Mouse (Mus musculus) intestine, embryonic 16.5 days (tissue): ENCODE measurements at regions not wholly inside any gene's neighbourhood (a gene's known extent, or its start where the extent isn't known, plus 50 kb on each side); places are given as distances from the start of the nearest gene placed in this dataset.

Experiments
- ATAC-seq: fragments of 200-750 bp; cut with Nextera tagmentation; 2 replicates; pipeline ENCODE4 v1.8.0; 2017; ENCODE audit warnings: moderate TSS enrichment, moderate library complexity
- H3K27ac ChIP-seq: fragments of 300-500 bp; sonication (generic); 2 replicates; pipeline ENCODE4 v1.5.1; 2014; ENCODE audit warnings: mild to moderate bottlenecking, low read length
- H3K27me3 ChIP-seq: fragments of 300-500 bp; sonication (generic); replicated peaks from 2 replicates; pipeline ENCODE4 v1.6.1; 2014; ENCODE audit warnings: low read length, control low read depth, mixed read lengths; ENCODE audit not compliant: control insufficient read depth, insufficient read depth
- H3K36me3 ChIP-seq: fragments of 300-500 bp; sonication (generic); 2 replicates; pipeline ENCODE4 v1.6.1; 2014; ENCODE audit warnings: low read length, control low read depth; ENCODE audit not compliant: control insufficient read depth, insufficient read depth
- H3K4me1 ChIP-seq: fragments of 300-500 bp; sonication (generic); 2 replicates; pipeline ENCODE4 v1.6.1; 2014; ENCODE audit warnings: low read length, control low read depth, mixed read lengths; ENCODE audit not compliant: control insufficient read depth, insufficient read depth
- H3K4me2 ChIP-seq: fragments of 300-500 bp; sonication (generic); 2 replicates; pipeline ENCODE4 v1.6.1; 2014; ENCODE audit warnings: low read depth, low read length, control low read depth
- H3K4me3 ChIP-seq: fragments of 300-500 bp; sonication (generic); 2 replicates; pipeline ENCODE4 v1.5.1; 2014; ENCODE audit warnings: mild to moderate bottlenecking, low read length
- H3K9ac ChIP-seq: fragments of 300-500 bp; sonication (generic); 2 replicates; pipeline ENCODE4 v1.6.1; 2014; ENCODE audit warnings: low read depth, low read length
- H3K9me3 ChIP-seq: fragments of 300-500 bp; sonication (generic); 2 replicates; pipeline ENCODE4 v1.6.1; 2016; ENCODE audit warnings: low read length, control low read depth; ENCODE audit not compliant: control insufficient read depth
- WGBS: fragments of 180-500 bp; shearing (Covaris S2); extraction: QIAGEN DNeasy Blood & Tissue Kit; methylation state at CpG from one replicate; pipeline ENCODE4 v1.1.7; 2014; 5-methylcytosine and 5-hydroxymethylcytosine counted together

GRCm38 (mm10) chr16:53242126-53242537, 788.3 kb upstream of the Alcam start:
- H3K4me2 ChIP-seq = no peak overlapping the region
- no peak for ATAC-seq
- no peak overlapping the region for H3K4me3 ChIP-seq
- no peaks in the 10 kb centered on the region for H3K27me3 ChIP-seq
- H3K27ac ChIP-seq = no peak overlapping the region
- no peaks in the 10 kb centered on the region for H3K4me1 ChIP-seq
- no peaks in the 10 kb centered on the region for H3K36me3 ChIP-seq
- no peaks in the 10 kb centered on the region for H3K9me3 ChIP-seq
- no peak overlapping the region for H3K9ac ChIP-seq
- 72% methylated on average over 3 of the region's 3 CpGs for WGBS

GRCm38 (mm10) chr16:53218886-53219285, 765.0 kb upstream of the Alcam start:
- no peak for ATAC-seq

GRCm38 (mm10) chr16:53201449-53201848, 747.6 kb upstream of the Alcam start:
- ATAC-seq = no peak
- Histone ChIP-seq H3K4me3 (no peak overlapping the region), H3K27ac (no peak overlapping the region), H3K4me1 (no peaks in the 10 kb centered on the region), H3K36me3 (no peaks in the 10 kb centered on the region), H3K9ac (no peak overlapping the region), H3K4me2 (no peak overlapping the region), H3K27me3 (no peaks in the 10 kb centered on the region), H3K9me3 (no peaks in the 10 kb centered on the region)
- WGBS = 33% methylated on average over 1 of the region's 1 CpGs

More at GRCm38 (mm10) chr16:53218886-53219285, 765.0 kb upstream of the Alcam start:
- no peaks in the 10 kb centered on the region for H3K9me3 ChIP-seq
- no peaks in the 10 kb centered on the region for H3K36me3 ChIP-seq
- H3K4me2 ChIP-seq = no peak overlapping the region
- 80% methylated on average over 4 of the region's 4 CpGs for WGBS
- no peaks in the 10 kb centered on the region for H3K4me1 ChIP-seq
- no peak overlapping the region for H3K27ac ChIP-seq
- H3K27me3 ChIP-seq = no peaks in the 10 kb centered on the region
- H3K9ac ChIP-seq = no peak overlapping the region
- no peak overlapping the region for H3K4me3 ChIP-seq

- H3K36me3 ChIP-seq = no peaks in the 10 kb centered on the region
- ATAC-seq = 0 out of 2 replicates have a peak, but pooled peaks have one; percentile 26
- no peak overlapping the region for H3K4me3 ChIP-seq
- no peak overlapping the region for H3K27ac ChIP-seq
- H3K9me3 ChIP-seq = no peaks in the 10 kb centered on the region
- H3K4me2 ChIP-seq = no peak overlapping the region
- no peak overlapping the region for H3K9ac ChIP-seq
- 36% methylated on average over 3 of the region's 3 CpGs for WGBS
- H3K27me3 ChIP-seq = no peaks in the 10 kb centered on the region
- H3K4me1 ChIP-seq = no peaks in the 10 kb centered on the region
Observed at GRCm38 (mm10) chr16:53186444-53186843, 732.6 kb upstream of the Alcam start.

GRCm38 (mm10) chr16:53156352-53156751, 702.5 kb upstream of the Alcam start:
- H3K4me2 ChIP-seq = no peak overlapping the region
- no peak for ATAC-seq
- no peak overlapping the region for H3K27ac ChIP-seq
- no peaks in the 10 kb centered on the region for H3K9me3 ChIP-seq
- H3K9ac ChIP-seq = no peak overlapping the region
- H3K4me1 ChIP-seq = no peaks in the 10 kb centered on the region
- no peak overlapping the region for H3K4me3 ChIP-seq
- H3K36me3 ChIP-seq = no peaks in the 10 kb centered on the region
- no peaks in the 10 kb centered on the region for H3K27me3 ChIP-seq

GRCm38 (mm10) chr16:53130677-53131076, 676.8 kb upstream of the Alcam start:
- Histone ChIP-seq H3K27ac (no peak overlapping the region), H3K9ac (no peak overlapping the region), H3K9me3 (no peaks in the 10 kb centered on the region), H3K27me3 (no peaks in the 10 kb centered on the region), H3K36me3 (no peaks in the 10 kb centered on the region), H3K4me1 (no peaks in the 10 kb centered on the region), H3K4me3 (no peak overlapping the region), H3K4me2 (no peak overlapping the region)
- ATAC-seq = no peak
- WGBS = 78% methylated on average over 2 of the region's 2 CpGs

GRCm38 (mm10) chr16:53108726-53109125, 654.9 kb upstream of the Alcam start:
- no peaks in the 10 kb centered on the region for H3K9me3 ChIP-seq
- H3K9ac ChIP-seq = no peak overlapping the region
- no peaks in the 10 kb centered on the region for H3K27me3 ChIP-seq
- no peaks in the 10 kb centered on the region for H3K36me3 ChIP-seq
- H3K4me1 ChIP-seq = no peaks in the 10 kb centered on the region
- H3K4me2 ChIP-seq = no peak overlapping the region
- 70% methylated on average over 3 of the region's 3 CpGs for WGBS
- H3K4me3 ChIP-seq = no peak overlapping the region
- ATAC-seq = no peak
- no peak overlapping the region for H3K27ac ChIP-seq

- Histone ChIP-seq H3K9ac (no peak overlapping the region), H3K4me2 (no peak overlapping the region), H3K9me3 (no peaks in the 10 kb centered on the region), H3K4me3 (no peak overlapping the region), H3K4me1 (no peaks in the 10 kb centered on the region), H3K27me3 (no peaks in the 10 kb centered on the region), H3K36me3 (no peaks in the 10 kb centered on the region), H3K27ac (no peak overlapping the region)
- 48% methylated on average over 2 of the region's 2 CpGs for WGBS
- ATAC-seq = peak; percentile 31; the same call in 1 of the 2 replicates
Observed at GRCm38 (mm10) chr16:53095396-53095929, 641.6 kb upstream of the Alcam start.

GRCm38 (mm10) chr16:53073856-53074568, 620.1 kb upstream of the Alcam start:
- H3K36me3 ChIP-seq = no peaks in the 10 kb centered on the region
- no peak overlapping the region for H3K4me3 ChIP-seq
- no peaks in the 10 kb centered on the region for H3K9me3 ChIP-seq
- no peaks in the 10 kb centered on the region for H3K4me1 ChIP-seq
- H3K27me3 ChIP-seq = no peaks in the 10 kb centered on the region
- no peak for ATAC-seq
- 68% methylated on average over 6 of the region's 6 CpGs for WGBS
- no peak overlapping the region for H3K27ac ChIP-seq
- H3K4me2 ChIP-seq = no peak overlapping the region
- no peak overlapping the region for H3K9ac ChIP-seq
